ENCODE assay signal across 32 mouse cellular contexts in the genomic region with DNA sequence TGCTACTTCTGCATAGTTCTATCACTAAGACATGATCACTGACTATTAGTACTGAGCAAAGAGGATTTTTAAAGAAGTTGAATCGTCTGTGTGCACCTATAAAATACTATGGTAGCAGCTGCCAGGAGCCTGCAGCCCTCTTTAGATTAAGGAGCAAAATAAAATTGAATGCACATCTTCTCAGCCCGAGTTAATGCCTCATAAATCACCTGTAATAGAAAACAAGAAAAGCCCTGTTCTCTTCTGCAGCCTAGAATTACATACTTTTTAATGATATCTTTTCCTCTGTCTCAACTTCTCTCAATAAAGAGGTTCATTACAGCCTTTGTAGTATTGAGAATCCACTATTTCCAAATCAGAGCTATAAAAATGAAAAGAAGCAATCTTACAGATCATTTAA.
"Had no signal": no experiment of that assay in that cellular context is flagged by ENCODE, and none has a peak within 500 bp of the region (broad histone marks: within the 10 kb centered on the region; RNA-seq: fewer than 3 reads in every experiment).

No protein-coding gene starts in this region.

- H3K4me3 ChIP-seq: left cerebral cortex, adult 2 months; limb, embryonic 10.5 days; limb, embryonic 12.5 days; limb, embryonic 13.5 days; limb, embryonic 15.5 days; liver, embryonic 12.5 days; liver, embryonic 13.5 days; liver, embryonic 15.5 days; lung, embryonic 15.5 days; megakaryocyte, embryonic 14.5 days; midbrain, embryonic 10.5 days; midbrain, embryonic 12.5 days; midbrain, embryonic 13.5 days; midbrain, embryonic 15.5 days; myocyte had no signal

- H3K36me3 ChIP-seq: limb, embryonic 10.5 days; limb, embryonic 12.5 days; limb, embryonic 13.5 days; limb, embryonic 15.5 days; liver, embryonic 12.5 days; liver, embryonic 13.5 days; liver, embryonic 15.5 days; lung, embryonic 15.5 days; midbrain, embryonic 10.5 days; midbrain, embryonic 12.5 days; midbrain, embryonic 13.5 days; midbrain, embryonic 15.5 days had no signal

- H3K4me2 ChIP-seq: limb, embryonic 12.5 days; limb, embryonic 13.5 days; limb, embryonic 15.5 days; liver, embryonic 11.5 days; liver, embryonic 12.5 days; liver, embryonic 13.5 days; liver, embryonic 15.5 days; lung, embryonic 14.5 days; lung, embryonic 15.5 days; midbrain, embryonic 11.5 days; midbrain, embryonic 12.5 days; midbrain, embryonic 13.5 days; midbrain, embryonic 15.5 days had no signal

- H3K9ac ChIP-seq: limb, embryonic 12.5 days; limb, embryonic 13.5 days; limb, embryonic 15.5 days; liver, embryonic 12.5 days; liver, embryonic 13.5 days; liver, embryonic 14.5 days; liver, embryonic 15.5 days; liver, postnatal 0 days; lung, embryonic 14.5 days; lung, embryonic 15.5 days; midbrain, embryonic 12.5 days; midbrain, embryonic 13.5 days; midbrain, embryonic 15.5 days had no signal

- H3K27ac ChIP-seq: left cerebral cortex, adult 2 months; limb, embryonic 10.5 days; limb, embryonic 12.5 days; limb, embryonic 13.5 days; limb, embryonic 15.5 days; liver, embryonic 12.5 days; liver, embryonic 13.5 days; liver, embryonic 14.5 days; liver, embryonic 15.5 days; lung, embryonic 15.5 days; macrophage; midbrain, embryonic 10.5 days; midbrain, embryonic 12.5 days; midbrain, embryonic 13.5 days; midbrain, embryonic 15.5 days had no signal

- H3K9me3 ChIP-seq: limb, embryonic 10.5 days; limb, embryonic 12.5 days; limb, embryonic 13.5 days; limb, embryonic 15.5 days; liver, embryonic 12.5 days; liver, embryonic 13.5 days; liver, embryonic 15.5 days; lung, embryonic 15.5 days; megakaryocyte, embryonic 14.5 days; midbrain, embryonic 10.5 days; midbrain, embryonic 12.5 days; midbrain, embryonic 13.5 days; midbrain, embryonic 15.5 days had no signal

- ATAC-seq: liver, embryonic 12.5 days; liver, postnatal 0 days; lung, postnatal 0 days; midbrain, embryonic 13.5 days; midbrain, embryonic 15.5 days; midbrain, embryonic 16.5 days had no signal

- DNase-seq: left cerebral cortex, postnatal 4 days; liver; liver, embryonic 13.5 days; liver, postnatal 0 days; lung, adult 18-20 months; lung, adult 2 months; lung, embryonic 14.5 days; lung, postnatal 10 days; lung, postnatal 14 days; lung, postnatal 36 days; lung, postnatal 4 days; midbrain, embryonic 14.5 days had no signal

- H3K4me1 ChIP-seq: limb, embryonic 10.5 days; limb, embryonic 12.5 days; limb, embryonic 13.5 days; limb, embryonic 15.5 days; liver, embryonic 12.5 days; liver, embryonic 13.5 days; liver, embryonic 15.5 days; lung, embryonic 15.5 days; megakaryocyte, embryonic 14.5 days; midbrain, embryonic 10.5 days; midbrain, embryonic 12.5 days; midbrain, embryonic 13.5 days; midbrain, embryonic 15.5 days had no signal

- H3K27me3 ChIP-seq: limb, embryonic 12.5 days; limb, embryonic 13.5 days; limb, embryonic 15.5 days; liver, embryonic 12.5 days; liver, embryonic 13.5 days; liver, embryonic 15.5 days; lung, embryonic 15.5 days; megakaryocyte, embryonic 14.5 days; midbrain, embryonic 12.5 days; midbrain, embryonic 13.5 days; midbrain, embryonic 15.5 days had no signal
